Mouse (Mus musculus) gastrocnemius, postnatal 36 days (tissue): ENCODE results near the gene Rab8a. TPM values are rescaled to one million over a fixed set of nuclear protein-coding genes. Genes with fewer than 3 reads are reported as not detected.

Experiments used
- DNase-seq, 2 experiments: peaks; one replicate each; pipeline ENCODE4 v3.0.0; 2022
- intact Hi-C: fragments of 180-260 bp; cut with DNase I; formaldehyde crosslinking; loops from one replicate; pipeline ENCODE4 v1.15.1; 2025
- total RNA-seq, 2 experiments: library from RNA; stranded (reverse); gene quantifications; 2 replicates each; pipeline ENCODE4 v1.2.3; 2021

Gene Rab8a
- total RNA-seq, 2 experiments from 2014 or later, result 6.0 to 10.0 TPM

- DNase-seq, result no peak
- intact Hi-C loops, result no loop called here
Observed at GRCm38 (mm10) chr8:72197997-72198396, 37.0 kb downstream of the Rab8a start.

GRCm38 (mm10) chr8:72208582-72208981 is 47.6 kb downstream of the Rab8a start:
- no peak for DNase-seq
- intact Hi-C loops, result no loop called here

- intact Hi-C loops, result no loop called here
- no peak for DNase-seq
Observed at GRCm38 (mm10) chr8:72210222-72210621, 49.2 kb downstream of the Rab8a start.

- intact Hi-C loops, result no loop called here
- no peak for DNase-seq
Observed at GRCm38 (mm10) chr8:72210710-72211109, 49.7 kb downstream of the Rab8a start.

GRCm38 (mm10) chr8:72211846-72212245 is 50.8 kb downstream of the Rab8a start:
- intact Hi-C loops, result no loop called here
- DNase-seq, result no peak

GRCm38 (mm10) chr8:72212751-72213150 is 51.8 kb downstream of the Rab8a start, which contains the start of gene Cib3:
TSS of gene Cib3 (minus strand) at chr8:72212837.
- no peak for DNase-seq
- intact Hi-C loops, result no loop called here

- DNase-seq, result no peak
- intact Hi-C loops, result no loop called here
Observed at GRCm38 (mm10) chr8:72213536-72213935, 52.5 kb downstream of the Rab8a start, which contains the start of gene Gm11034. TSS of gene Gm11034 (minus strand) at chr8:72213636.

GRCm38 (mm10) chr8:72215060-72215459 is 54.1 kb downstream of the Rab8a start:
- intact Hi-C loops, result loop anchor here (5.0 kb wide), 1 partner anchor 33 kb away; no protein-coding TSS in a partner anchor
- DNase-seq, result no peak

GRCm38 (mm10) chr8:72215871-72216270 is 54.9 kb downstream of the Rab8a start:
- intact Hi-C loops, result loop anchor here (5.0 kb wide), 1 partner anchor 34 kb away; no protein-coding TSS in a partner anchor
- no peak for DNase-seq

- no peak for DNase-seq
- intact Hi-C loops, result loop anchor here (5.0 kb wide), 1 partner anchor 37 kb away; no protein-coding TSS in a partner anchor
Observed at GRCm38 (mm10) chr8:72218781-72219540, 58.0 kb downstream of the Rab8a start.

- intact Hi-C loops, result loop anchor here (5.0 kb wide), 1 partner anchor 37 kb away; no protein-coding TSS in a partner anchor
- peak; percentile 72 to 80 for DNase-seq
Observed at GRCm38 (mm10) chr8:72219541-72220363, 58.8 kb downstream of the Rab8a start, which contains the start of gene Fam32a. TSS of gene Fam32a (plus strand) at chr8:72219730.

- intact Hi-C loops, result no loop called here
- DNase-seq, result no peak
Observed at GRCm38 (mm10) chr8:72220758-72221157, 59.8 kb downstream of the Rab8a start.

GRCm38 (mm10) chr8:72222656-72223055 is 61.7 kb downstream of the Rab8a start:
- no peak for DNase-seq
- intact Hi-C loops, result no loop called here

Other genes with a start within 250 kb of the Rab8a start
- gene Zfp961, start 210.2 kb upstream of the Rab8a start, total RNA-seq, result 1 to 10 TPM; 2.0 to 2.9 TPM
- under 1 TPM in 1 of 2 experiments, not detected in 1; 0.37 TPM for gene Cyp4f18, start 151.6 kb upstream of the Rab8a start, total RNA-seq
- gene Olfr372, start 120.0 kb upstream of the Rab8a start, total RNA-seq, result not detected
- gene Olfr373, start 78.0 kb upstream of the Rab8a start, total RNA-seq, result not detected
- gene Olfr374, start 54.2 kb upstream of the Rab8a start, total RNA-seq, result not detected
- gene Tpm4, start 26.2 kb upstream of the Rab8a start, total RNA-seq, result 10 to 100 TPM; 28.1 to 35.5 TPM
- gene Hsh2d, start 28.4 kb downstream of the Rab8a start, total RNA-seq, result not detected
- not detected for gene Cib3, start 51.6 kb downstream of the Rab8a start, total RNA-seq
- gene Gm11034, start 52.4 kb downstream of the Rab8a start, total RNA-seq, result not detected
- gene Fam32a, start 58.5 kb downstream of the Rab8a start, total RNA-seq, result 1 to 10 TPM; 8.3 to 8.6 TPM
- gene Ap1m1, start 78.8 kb downstream of the Rab8a start, total RNA-seq, result 10 to 100 TPM; 21.4 to 22.4 TPM
- gene Gm10282, start 144.1 kb downstream of the Rab8a start, total RNA-seq, result 1 to 10 TPM; 2.0 to 3.0 TPM
- 10 to 100 TPM in 1 of 2 experiments, 1 to 10 TPM in 1; 9.3 to 26.4 TPM for gene Klf2, start 157.8 kb downstream of the Rab8a start, total RNA-seq